12 mouse cellular contexts compared by ENCODE assay signal in genomic region chr13:20134395-20135225, GRCm38 (mm10). TPM values are rescaled to one million over a fixed set of nuclear protein-coding genes. Genes with fewer than 3 reads are reported as not detected.
DNase-seq lines count a peak whose midpoint lies in the region; ATAC-seq and TF ChIP-seq lines count a peak whose summit lies in the region.
"Had no signal": no experiment of that assay in that cellular context is flagged by ENCODE, and none has a peak within 500 bp of the region (broad histone marks: within the 10 kb centered on the region; RNA-seq: fewer than 3 reads in every experiment).

No protein-coding gene starts in this region.

- no peaks in the 10 kb centered on the region for H3K36me3 ChIP-seq in kidney, embryonic 16.5 days (ENCODE audit: insufficient read depth, low read length)
- no peaks in the 10 kb centered on the region for H3K36me3 ChIP-seq in ES-Bruce4 (ENCODE audit: control insufficient read depth, insufficient read depth, low read length, poor library complexity, severe bottlenecking)
- H3K36me3 ChIP-seq in heart, embryonic 15.5 days: no peaks in the 10 kb centered on the region
- H3K36me3 ChIP-seq in hindbrain, postnatal 0 days (ENCODE audit: insufficient read depth, low read length): no peaks in the 10 kb centered on the region
- H3K36me3 ChIP-seq: G1E had no signal

- no peak for DNase-seq in kidney, adult 9 months
- peak; percentile 37 for DNase-seq in naive thymus-derived CD4-positive, alpha-beta T cell, adult 2 months (ENCODE audit: low read depth)
- no peak for DNase-seq in left cerebral cortex, postnatal 14 days (ENCODE audit: low spot score in 2 of 2)
- DNase-seq in hindbrain, postnatal 0 days (ENCODE audit: low spot score): no peak
- no peak for DNase-seq in left cerebral cortex, postnatal 25 days (ENCODE audit: low spot score in 2 of 2)
- DNase-seq: right cerebral cortex, adult 18-20 months had no signal

- H3K4me1 ChIP-seq in kidney, embryonic 16.5 days (ENCODE audit: insufficient read depth, low read length): peaks cover 23% of the 10 kb centered on the region
- H3K4me1 ChIP-seq in ES-Bruce4 (ENCODE audit: control insufficient read depth, insufficient read depth, low read length): peaks cover 6% of the 10 kb centered on the region
- peaks cover 25% of the 10 kb centered on the region for H3K4me1 ChIP-seq in heart, embryonic 15.5 days (replicated peaks)
- peaks cover 13% of the 10 kb centered on the region for H3K4me1 ChIP-seq in hindbrain, postnatal 0 days (ENCODE audit: insufficient read depth, low read length)

- H3K4me2 ChIP-seq in kidney, embryonic 16.5 days (replicated peaks; ENCODE audit: low read depth, low read length): no peak overlapping the region
- no peak overlapping the region for H3K4me2 ChIP-seq in heart, embryonic 15.5 days
- H3K4me2 ChIP-seq in hindbrain, postnatal 0 days (ENCODE audit: low read depth, low read length): no peak overlapping the region
- H3K4me2 ChIP-seq: midbrain, embryonic 11.5 days had no signal

- no peaks in the 10 kb centered on the region for H3K27me3 ChIP-seq in kidney, embryonic 16.5 days (ENCODE audit: insufficient read depth, low read length)
- H3K27me3 ChIP-seq in ES-Bruce4 (ENCODE audit: control insufficient read depth, insufficient read depth, low read length, poor library complexity, severe bottlenecking): no peaks in the 10 kb centered on the region
- H3K27me3 ChIP-seq in heart, embryonic 15.5 days: no peaks in the 10 kb centered on the region
- no peaks in the 10 kb centered on the region for H3K27me3 ChIP-seq in hindbrain, postnatal 0 days (ENCODE audit: insufficient read depth, low read length)

- no peak for ATAC-seq in kidney, embryonic 16.5 days (ENCODE audit: low FRiP score, low TSS enrichment)
- peak; percentile 63 for ATAC-seq in heart, embryonic 15.5 days (replicated peaks; ENCODE audit: insufficient number of reproducible peaks, insufficient read depth, low FRiP score, low read depth)
- no peak for ATAC-seq in hindbrain, postnatal 0 days
- ATAC-seq: forebrain, embryonic 14.5 days had no signal

- H3K27ac ChIP-seq in kidney, embryonic 16.5 days (ENCODE audit: low read length): peak overlapping the region; percentile 75
- peak overlapping the region; percentile 54 for H3K27ac ChIP-seq in ES-Bruce4 (ENCODE audit: insufficient read depth, low read length)
- peak overlapping the region; percentile 68 for H3K27ac ChIP-seq in heart, embryonic 15.5 days
- no peak overlapping the region for H3K27ac ChIP-seq in hindbrain, postnatal 0 days

- no peaks in the 10 kb centered on the region for H3K9me3 ChIP-seq in kidney, embryonic 16.5 days (ENCODE audit: low read length)
- peaks cover 5% of the 10 kb centered on the region; the same call in 1 of the 2 replicates for H3K9me3 ChIP-seq in ES-Bruce4 (replicated peaks; ENCODE audit: control insufficient read depth, insufficient read depth, low read length, poor library complexity, severe bottlenecking)
- no peaks in the 10 kb centered on the region for H3K9me3 ChIP-seq in heart, embryonic 15.5 days (replicated peaks)
- no peaks in the 10 kb centered on the region for H3K9me3 ChIP-seq in hindbrain, postnatal 0 days (ENCODE audit: low read length)
- H3K9me3 ChIP-seq: G1E had no signal

- intact Hi-C loops in left cerebral cortex, postnatal 14 days (cut with DNase I): loop anchor here (5.0 kb wide), 1 partner anchor 42 kb away; the partner anchor contains the start of gene Elmo1
- intact Hi-C loops in left cerebral cortex, postnatal 25 days (cut with DNase I): no loop called here

- no peak for TF ChIP-seq CTCF in ES-Bruce4 (IDR thresholded peaks at IDR 0.05; ENCODE audit: low read depth, low read length)
- TF ChIP-seq CTCF in hindbrain, postnatal 0 days (IDR thresholded peaks at IDR 0.05; ENCODE audit: low read depth): no peak

- H3K4me3 ChIP-seq in kidney, embryonic 16.5 days (ENCODE audit: low read length): no peak overlapping the region
- no peak overlapping the region for H3K4me3 ChIP-seq in ES-Bruce4 (ENCODE audit: low read depth, low read length)
- H3K4me3 ChIP-seq in heart, embryonic 15.5 days: no peak overlapping the region
- H3K4me3 ChIP-seq in hindbrain, postnatal 0 days (ENCODE audit: low read length): no peak overlapping the region

- no peak for TF ChIP-seq EP300 in ES-Bruce4 (IDR thresholded peaks at IDR 0.05; ENCODE audit: insufficient read depth, low read depth, low read length)

- WGBS in kidney, embryonic 16.5 days: 73% methylated on average over 18 of the region's 18 CpGs
- WGBS in heart, embryonic 15.5 days: 76% methylated on average over 18 of the region's 18 CpGs
- WGBS in hindbrain, postnatal 0 days: 84% methylated on average over 18 of the region's 18 CpGs

- TF ChIP-seq POLR2A in ES-Bruce4 (IDR thresholded peaks at IDR 0.05; ENCODE audit: insufficient read depth, low read length): no peak

- H3K9ac ChIP-seq in kidney, embryonic 16.5 days (replicated peaks; ENCODE audit: low read length): no peak overlapping the region
- H3K9ac ChIP-seq in ES-Bruce4 (ENCODE audit: low read depth, poor library complexity, severe bottlenecking): no peak overlapping the region
- H3K9ac ChIP-seq in heart, embryonic 15.5 days: no peak overlapping the region
- no peak overlapping the region for H3K9ac ChIP-seq in hindbrain, postnatal 0 days (replicated peaks; ENCODE audit: low read length)

RNA-seq across cellular contexts. Expression of gene Elmo1, which starts 44.2 kb away (rescaled TPM):
- polyA plus RNA-seq in kidney, embryonic 16.5 days (2015; fragmentation: Nextera tagmentation; extraction: Ambion mirVana): 16.5 and 16.8 TPM in 2 replicates
- 16.1 and 18.7 TPM in 2 replicates for polyA plus RNA-seq in ES-Bruce4 (2011; ENCODE audit: insufficient read depth, insufficient read length, low read depth, missing spikeins)
- 10.1 and 17.6 TPM in 2 replicates for polyA plus RNA-seq in heart, embryonic 15.5 days (2015; fragmentation: Nextera tagmentation; extraction: Ambion mirVana)
- 10 to 100 TPM; 48.1 to 52.2 TPM for total RNA-seq in left cerebral cortex, postnatal 14 days (2021)
- total RNA-seq in hindbrain, postnatal 0 days (2014; rRNA removed): 31.1 and 35.8 TPM in 2 replicates
- 37.4 and 37.5 TPM in 2 replicates for polyA plus RNA-seq in hindbrain, postnatal 0 days (2015; fragmentation: Nextera tagmentation; extraction: Ambion mirVana)
- total RNA-seq in left cerebral cortex, postnatal 25 days (2021): 10 to 100 TPM; 58.4 to 67.7 TPM
- polyA plus RNA-seq: G1E had no signal
